Mouse (Mus musculus): ENCODE measurements around the gene Pdhb. TPM values are rescaled to one million over a fixed set of nuclear protein-coding genes. Genes with fewer than 3 reads are reported as not detected.

The Pdhb gene
- polyA plus RNA-seq, 1 experiment from 2014 or later: 177 TPM

- no peaks in the 10 kb centered on the region for H3K27me3 ChIP-seq (ENCODE audit: control insufficient read depth, insufficient read depth, low read length)
- H3K4me3 ChIP-seq (ENCODE audit: low read depth, low read length): no peak overlapping the region
- no peak overlapping the region for H3K4me2 ChIP-seq (replicated peaks; ENCODE audit: low read depth, low read length)
- no peaks in the 10 kb centered on the region for H3K36me3 ChIP-seq (ENCODE audit: control insufficient read depth, insufficient read depth, low read length)
- ATAC-seq (ENCODE audit: insufficient number of reproducible peaks, insufficient read depth, low FRiP score, low read depth): no peak
- H3K9me3 ChIP-seq (ENCODE audit: control insufficient read depth, low read depth, low read length): no peaks in the 10 kb centered on the region
- H3K27ac ChIP-seq (ENCODE audit: low read length): no peak overlapping the region
- no peak overlapping the region for H3K9ac ChIP-seq (replicated peaks; ENCODE audit: low read depth, low read length)
- WGBS: 62% methylated on average over 9 of the region's 9 CpGs
- H3K4me1 ChIP-seq (ENCODE audit: control insufficient read depth, insufficient read depth, low read length): no peaks in the 10 kb centered on the region
Measured at GRCm38 (mm10) chr14:8206179-8206910, 33.5 kb upstream of the Pdhb start.

- no peaks in the 10 kb centered on the region for H3K4me1 ChIP-seq (ENCODE audit: control insufficient read depth, insufficient read depth, low read length)
- H3K4me2 ChIP-seq (replicated peaks; ENCODE audit: low read depth, low read length): no peak overlapping the region
- H3K27ac ChIP-seq (ENCODE audit: low read length): no peak overlapping the region
- H3K9ac ChIP-seq (replicated peaks; ENCODE audit: low read depth, low read length): no peak overlapping the region
- WGBS: 78% methylated on average over 3 of the region's 3 CpGs
- no peaks in the 10 kb centered on the region for H3K9me3 ChIP-seq (ENCODE audit: control insufficient read depth, low read depth, low read length)
- no peak overlapping the region for H3K4me3 ChIP-seq (ENCODE audit: low read depth, low read length)
- no peaks in the 10 kb centered on the region for H3K36me3 ChIP-seq (ENCODE audit: control insufficient read depth, insufficient read depth, low read length)
- no peak for ATAC-seq (ENCODE audit: insufficient number of reproducible peaks, insufficient read depth, low FRiP score, low read depth)
- no peaks in the 10 kb centered on the region for H3K27me3 ChIP-seq (ENCODE audit: control insufficient read depth, insufficient read depth, low read length)
Measured at GRCm38 (mm10) chr14:8201715-8202114, 28.9 kb upstream of the Pdhb start.

DNA sequence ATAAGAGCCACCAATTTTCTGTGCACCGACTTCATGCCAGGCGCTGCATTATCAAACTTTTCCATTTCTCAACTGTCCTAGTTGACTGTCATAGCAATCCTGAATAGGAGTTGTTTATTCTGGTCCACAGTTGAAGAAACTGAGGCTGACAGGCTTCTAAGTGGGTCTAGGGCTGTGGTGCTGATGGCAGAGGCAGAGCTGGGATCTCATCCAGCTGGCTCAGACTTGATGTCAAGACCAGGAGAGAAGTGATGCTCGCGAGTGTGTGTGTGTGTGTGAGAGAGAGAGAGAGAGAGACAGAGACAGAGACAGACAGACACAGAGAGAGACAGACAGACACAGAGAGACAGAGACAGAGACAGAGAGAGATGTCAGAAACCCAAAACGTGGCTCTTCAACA lies 27.9 kb upstream of the Pdhb start:
- Histone ChIP-seq H3K4me1 (ENCODE audit: control insufficient read depth, insufficient read depth, low read length) (no peaks in the 10 kb centered on the region), H3K9me3 (ENCODE audit: control insufficient read depth, low read depth, low read length) (no peaks in the 10 kb centered on the region), H3K27ac (ENCODE audit: low read length) (no peak overlapping the region), H3K4me2 (replicated peaks; ENCODE audit: low read depth, low read length) (no peak overlapping the region), H3K4me3 (ENCODE audit: low read depth, low read length) (no peak overlapping the region), H3K36me3 (ENCODE audit: control insufficient read depth, insufficient read depth, low read length) (no peaks in the 10 kb centered on the region), H3K9ac (replicated peaks; ENCODE audit: low read depth, low read length) (no peak overlapping the region), H3K27me3 (ENCODE audit: control insufficient read depth, insufficient read depth, low read length) (no peaks in the 10 kb centered on the region)
- 77% methylated on average over 5 of the region's 5 CpGs for WGBS
- no peak for ATAC-seq (ENCODE audit: insufficient number of reproducible peaks, insufficient read depth, low FRiP score, low read depth)

- ATAC-seq (ENCODE audit: insufficient number of reproducible peaks, insufficient read depth, low FRiP score, low read depth): no peak
- Histone ChIP-seq H3K27ac (ENCODE audit: low read length) (no peak overlapping the region), H3K4me3 (ENCODE audit: low read depth, low read length) (no peak overlapping the region), H3K4me2 (replicated peaks; ENCODE audit: low read depth, low read length) (no peak overlapping the region), H3K4me1 (ENCODE audit: control insufficient read depth, insufficient read depth, low read length) (no peaks in the 10 kb centered on the region), H3K36me3 (ENCODE audit: control insufficient read depth, insufficient read depth, low read length) (no peaks in the 10 kb centered on the region), H3K27me3 (ENCODE audit: control insufficient read depth, insufficient read depth, low read length) (no peaks in the 10 kb centered on the region), H3K9me3 (ENCODE audit: control insufficient read depth, low read depth, low read length) (no peaks in the 10 kb centered on the region), H3K9ac (replicated peaks; ENCODE audit: low read depth, low read length) (no peak overlapping the region)
- WGBS: 90% methylated on average over 6 of the region's 6 CpGs
Measured at GRCm38 (mm10) chr14:8192727-8193126, 19.9 kb upstream of the Pdhb start.

- WGBS: 56% methylated on average over 12 of the region's 12 CpGs
- no peak for ATAC-seq (ENCODE audit: insufficient number of reproducible peaks, insufficient read depth, low FRiP score, low read depth)
Measured at GRCm38 (mm10) chr14:8191331-8191965, 18.6 kb upstream of the Pdhb start.

GRCm38 (mm10) chr14:8190556-8190955 lies 17.7 kb upstream of the Pdhb start:
- 96% methylated on average over 3 of the region's 3 CpGs for WGBS
- Histone ChIP-seq H3K9ac (replicated peaks; ENCODE audit: low read depth, low read length) (no peak overlapping the region), H3K36me3 (ENCODE audit: control insufficient read depth, insufficient read depth, low read length) (no peaks in the 10 kb centered on the region), H3K4me3 (ENCODE audit: low read depth, low read length) (no peak overlapping the region), H3K4me2 (replicated peaks; ENCODE audit: low read depth, low read length) (no peak overlapping the region), H3K4me1 (ENCODE audit: control insufficient read depth, insufficient read depth, low read length) (no peaks in the 10 kb centered on the region), H3K9me3 (ENCODE audit: control insufficient read depth, low read depth, low read length) (no peaks in the 10 kb centered on the region), H3K27me3 (ENCODE audit: control insufficient read depth, insufficient read depth, low read length) (no peaks in the 10 kb centered on the region), H3K27ac (ENCODE audit: low read length) (no peak overlapping the region)
- ATAC-seq (ENCODE audit: insufficient number of reproducible peaks, insufficient read depth, low FRiP score, low read depth): no peak

More at GRCm38 (mm10) chr14:8191331-8191965, 18.6 kb upstream of the Pdhb start:
- H3K4me1 ChIP-seq (ENCODE audit: control insufficient read depth, insufficient read depth, low read length): no peaks in the 10 kb centered on the region
- no peak overlapping the region for H3K9ac ChIP-seq (replicated peaks; ENCODE audit: low read depth, low read length)
- H3K4me3 ChIP-seq (ENCODE audit: low read depth, low read length): no peak overlapping the region
- no peaks in the 10 kb centered on the region for H3K36me3 ChIP-seq (ENCODE audit: control insufficient read depth, insufficient read depth, low read length)
- no peak overlapping the region for H3K4me2 ChIP-seq (replicated peaks; ENCODE audit: low read depth, low read length)
- no peaks in the 10 kb centered on the region for H3K27me3 ChIP-seq (ENCODE audit: control insufficient read depth, insufficient read depth, low read length)
- H3K27ac ChIP-seq (ENCODE audit: low read length): no peak overlapping the region
- no peaks in the 10 kb centered on the region for H3K9me3 ChIP-seq (ENCODE audit: control insufficient read depth, low read depth, low read length)

DNA sequence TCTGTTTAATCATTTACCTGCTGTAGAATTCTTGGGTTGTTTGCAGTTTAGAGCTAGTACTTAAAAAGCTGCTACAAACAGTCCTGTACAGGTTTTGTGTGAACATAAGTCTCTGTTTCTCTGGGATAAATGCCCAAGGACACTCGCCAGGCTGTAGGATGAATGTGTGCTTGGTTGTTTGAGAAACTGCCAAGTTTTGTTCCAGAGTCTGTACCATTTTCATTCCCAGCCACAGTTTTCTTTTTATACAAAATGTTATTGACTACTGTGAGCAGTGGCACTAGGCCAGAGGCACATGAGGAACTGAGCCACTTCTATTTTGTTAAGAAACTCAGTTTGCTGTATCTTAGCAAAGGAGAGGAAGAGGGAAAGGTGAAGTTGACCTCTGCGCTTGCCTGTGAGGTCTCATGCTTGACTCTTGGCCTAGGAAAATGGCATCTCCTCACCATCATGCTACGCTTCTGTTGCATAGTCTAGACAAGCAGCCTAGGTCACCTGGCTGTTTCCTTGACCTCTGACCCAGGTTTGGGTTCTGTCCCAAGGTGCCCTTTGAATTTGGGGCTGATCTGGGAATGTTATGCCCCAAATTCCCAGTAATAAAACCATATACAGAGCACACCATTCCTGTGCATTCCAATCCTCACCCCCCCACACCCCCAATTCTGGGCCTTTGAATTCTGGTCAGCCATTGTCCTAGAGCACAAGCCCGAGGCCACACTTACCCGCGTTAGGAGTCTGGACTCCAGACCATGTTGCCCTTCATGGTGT lies 13.6 kb upstream of the Pdhb start:
- H3K27me3 ChIP-seq (ENCODE audit: control insufficient read depth, insufficient read depth, low read length): no peaks in the 10 kb centered on the region
- no peak overlapping the region for H3K9ac ChIP-seq (replicated peaks; ENCODE audit: low read depth, low read length)
- no peaks in the 10 kb centered on the region for H3K9me3 ChIP-seq (ENCODE audit: control insufficient read depth, low read depth, low read length)
- no peaks in the 10 kb centered on the region for H3K36me3 ChIP-seq (ENCODE audit: control insufficient read depth, insufficient read depth, low read length)
- 84% methylated on average over 6 of the region's 6 CpGs for WGBS
- H3K4me1 ChIP-seq (ENCODE audit: control insufficient read depth, insufficient read depth, low read length): no peaks in the 10 kb centered on the region
- ATAC-seq (ENCODE audit: insufficient number of reproducible peaks, insufficient read depth, low FRiP score, low read depth): no peak
- H3K4me3 ChIP-seq (ENCODE audit: low read depth, low read length): no peak overlapping the region
- H3K27ac ChIP-seq (ENCODE audit: low read length): no peak overlapping the region
- H3K4me2 ChIP-seq (replicated peaks; ENCODE audit: low read depth, low read length): no peak overlapping the region

DNA sequence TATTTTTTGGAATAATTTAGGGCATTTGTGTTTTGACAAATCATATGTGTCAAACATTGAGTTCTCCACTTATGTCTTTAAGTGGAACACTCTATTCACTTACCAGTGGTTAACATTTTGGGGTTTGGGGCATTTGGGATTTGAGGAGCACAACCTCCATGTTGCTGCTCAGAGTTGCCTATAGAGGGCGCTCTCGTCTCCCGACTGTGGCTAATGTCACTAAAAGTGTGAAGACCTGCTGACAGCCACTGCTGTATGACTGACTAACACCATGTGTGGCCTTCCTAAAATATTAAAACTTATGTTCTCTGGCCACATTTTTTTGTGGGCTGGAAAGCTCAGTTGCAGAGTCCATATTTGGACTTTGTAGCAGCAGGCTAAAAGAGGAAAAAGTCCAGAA lies 10.5 kb upstream of the Pdhb start:
- 63% methylated on average over 3 of the region's 3 CpGs for WGBS
- no peak for ATAC-seq (ENCODE audit: insufficient number of reproducible peaks, insufficient read depth, low FRiP score, low read depth)
- no peak overlapping the region for H3K4me3 ChIP-seq (ENCODE audit: low read depth, low read length)
- H3K4me2 ChIP-seq (replicated peaks; ENCODE audit: low read depth, low read length): no peak overlapping the region
- H3K36me3 ChIP-seq (ENCODE audit: control insufficient read depth, insufficient read depth, low read length): no peaks in the 10 kb centered on the region
- no peaks in the 10 kb centered on the region for H3K4me1 ChIP-seq (ENCODE audit: control insufficient read depth, insufficient read depth, low read length)
- H3K27me3 ChIP-seq (ENCODE audit: control insufficient read depth, insufficient read depth, low read length): no peaks in the 10 kb centered on the region
- no peak overlapping the region for H3K9ac ChIP-seq (replicated peaks; ENCODE audit: low read depth, low read length)
- H3K9me3 ChIP-seq (ENCODE audit: control insufficient read depth, low read depth, low read length): no peaks in the 10 kb centered on the region
- H3K27ac ChIP-seq (ENCODE audit: low read length): no peak overlapping the region

Data from stomach, embryonic 14.5 days (tissue).